Mouse (Mus musculus) embryo, embryonic 9.5 days (tissue): Measurements from ENCODE around the gene Tinf2.
A peak's percentile ranks its signal among the peaks of the same experiment; 100 is the strongest.

Source experiments
- DNase-seq: peaks from one replicate; pipeline ENCODE4 v3.0.0-alpha.2; 2017; ENCODE audit errors: extremely low spot score

The Tinf2 gene

DNA sequence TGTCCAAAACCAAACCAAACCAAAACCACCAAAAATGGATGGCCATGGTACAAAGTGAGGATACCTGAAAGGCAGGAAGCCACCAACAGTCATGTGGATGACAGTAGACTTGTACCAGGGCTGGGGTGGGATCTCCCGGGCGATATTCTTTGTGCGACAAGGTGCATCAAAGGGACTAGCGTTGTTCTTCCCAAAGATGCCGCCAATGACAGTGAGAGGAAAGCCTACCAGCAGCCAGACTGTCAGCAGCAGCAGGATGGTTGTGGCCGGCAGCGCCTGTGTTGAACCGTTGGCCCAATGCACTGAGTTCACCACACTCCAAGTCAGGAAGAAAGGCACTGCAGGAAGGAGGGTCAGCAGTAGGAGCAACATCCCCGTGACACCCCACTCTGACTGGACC, 43.8 kb downstream of the Tinf2 start, which contains the start of gene Gm49378:
TSS of gene Gm49378 (minus strand) at position 101 of the 400 bp plus-strand sequence.
- DNase-seq, result no peak

DNA sequence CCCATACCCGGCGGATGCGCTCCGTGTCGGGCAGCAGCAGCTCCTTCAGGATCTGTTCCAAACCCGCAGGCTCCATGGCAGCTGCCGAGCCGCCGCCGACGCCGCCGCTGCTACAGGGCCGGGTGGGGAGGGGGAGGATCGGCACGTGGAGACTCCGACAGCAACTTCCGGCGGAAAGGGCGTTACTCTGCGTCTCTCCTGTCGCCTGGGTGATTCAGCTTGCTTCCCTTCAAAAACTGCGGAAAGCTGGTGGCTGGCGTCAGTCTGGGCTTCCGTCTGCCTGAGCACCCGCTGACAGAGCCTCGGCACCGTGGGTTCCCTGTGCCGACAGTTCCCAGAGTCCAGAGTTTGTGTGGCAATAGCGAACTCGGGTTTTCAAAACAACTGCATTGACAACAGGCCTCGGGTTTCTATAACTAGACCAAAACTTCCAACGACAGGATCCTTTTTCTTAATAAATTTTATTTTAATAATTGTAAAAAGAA, 46.1 kb downstream of the Tinf2 start, which contains the start of gene Ipo4:
TSS of gene Ipo4 (minus strand) at position 435 of the 485 bp plus-strand sequence.
- DNase-seq, result peak; percentile 88

GRCm38 (mm10) chr14:55634874-55635522, 46.6 kb downstream of the Tinf2 start:
- DNase-seq, result no peak

GRCm38 (mm10) chr14:55629312-55629711, 52.3 kb downstream of the Tinf2 start:
- no peak for DNase-seq

DNA sequence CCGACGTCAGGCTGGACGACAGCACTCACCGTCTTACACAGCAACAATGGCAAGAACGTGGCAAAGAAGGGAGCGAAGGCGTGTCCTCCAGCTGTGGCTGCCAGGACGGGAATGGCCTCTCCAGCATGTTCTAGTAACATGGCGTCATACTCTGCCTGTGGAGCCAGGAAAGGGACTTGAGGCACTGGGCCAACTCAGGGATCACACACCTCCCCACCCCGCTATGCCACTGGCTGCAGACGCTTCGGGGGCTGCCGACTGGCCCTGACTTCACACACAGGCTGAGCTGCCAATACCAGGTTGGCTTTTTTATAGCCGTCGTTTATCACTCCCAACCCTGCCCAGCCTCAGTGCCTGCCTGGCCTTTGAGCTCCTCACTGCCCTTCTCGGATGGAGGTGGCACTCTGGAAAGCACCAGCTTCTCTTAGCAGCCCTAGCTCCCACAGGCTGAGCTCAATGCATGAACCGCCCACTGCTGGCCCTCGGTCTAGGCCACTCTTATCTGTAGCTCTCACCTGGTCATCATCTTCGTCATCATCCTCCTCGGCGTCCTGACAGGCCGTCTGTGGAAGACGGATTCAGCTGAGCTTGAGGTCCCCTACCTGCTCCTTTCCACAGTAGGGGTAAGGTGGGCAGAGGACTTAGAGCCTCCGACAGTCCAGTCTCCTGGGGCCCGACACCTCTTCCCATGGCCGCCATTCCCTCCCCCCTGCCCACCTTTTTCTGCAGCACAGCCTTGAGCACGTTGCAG, 53.4 kb downstream of the Tinf2 start:
- no peak for DNase-seq
